Comparison of ENCODE assay signal across 8 mouse cellular contexts in genomic region chr1:185193509-185193908, GRCm38 (mm10). TPM values are rescaled to one million over a fixed set of nuclear protein-coding genes. Genes with fewer than 3 reads are reported as not detected.
DNase-seq lines count a peak whose midpoint lies in the region; ATAC-seq and TF ChIP-seq lines count a peak whose summit lies in the region.

No protein-coding gene starts in this region.

- no peak overlapping the region for H3K9ac ChIP-seq in intestine, embryonic 14.5 days (ENCODE audit: low read length)
- H3K9ac ChIP-seq in liver, postnatal 0 days (replicated peaks), result no peak overlapping the region
- no peak overlapping the region for H3K9ac ChIP-seq in neural tube, embryonic 13.5 days

- no peaks in the 10 kb centered on the region for H3K9me3 ChIP-seq in forebrain, embryonic 10.5 days
- no peaks in the 10 kb centered on the region for H3K9me3 ChIP-seq in intestine, embryonic 14.5 days (ENCODE audit: control insufficient read depth, low read length)
- no peaks in the 10 kb centered on the region for H3K9me3 ChIP-seq in liver, postnatal 0 days (ENCODE audit: low read length)
- H3K9me3 ChIP-seq in neural tube, embryonic 13.5 days, result no peaks in the 10 kb centered on the region

- DNase-seq in right cerebral cortex, postnatal 4 days, result peak; percentile 34
- DNase-seq in right cerebral cortex, postnatal 36 days (ENCODE audit: low spot score in 2 of 2), result no peak
- peak; percentile 83 for DNase-seq in ZHBTc4 (ENCODE audit: low read depth, low spot score)
- peak; percentile 37 for DNase-seq in forebrain, embryonic 10.5 days (ENCODE audit: extremely low spot score, low spot score)
- DNase-seq in intestine, embryonic 14.5 days (ENCODE audit: low spot score), result peak; percentile 70
- peak; percentile 39 for DNase-seq in liver, postnatal 0 days
- DNase-seq in right cerebral cortex, postnatal 25 days, result no peak

- no peak overlapping the region for H3K4me2 ChIP-seq in intestine, embryonic 14.5 days (ENCODE audit: low read length)
- no peak overlapping the region; the same call in 1 of the 2 replicates for H3K4me2 ChIP-seq in liver, postnatal 0 days (ENCODE audit: low read depth, low read length)
- H3K4me2 ChIP-seq in neural tube, embryonic 13.5 days, result peak overlapping the region; percentile 29; the same call in 1 of the 2 replicates

- peak; percentile 91 for TF ChIP-seq CTCF in liver, postnatal 0 days (IDR thresholded peaks at IDR 0.05; ENCODE audit: low read depth)

- no peak for TF ChIP-seq EP300 in liver, postnatal 0 days (IDR thresholded peaks at IDR 0.05; ENCODE audit: low read depth)

- H3K36me3 ChIP-seq in forebrain, embryonic 10.5 days (replicated peaks), result no peaks in the 10 kb centered on the region
- no peaks in the 10 kb centered on the region for H3K36me3 ChIP-seq in intestine, embryonic 14.5 days (ENCODE audit: control insufficient read depth, insufficient read depth, low read length)
- no peaks in the 10 kb centered on the region for H3K36me3 ChIP-seq in liver, postnatal 0 days (replicated peaks; ENCODE audit: insufficient read depth, low read length)
- no peaks in the 10 kb centered on the region for H3K36me3 ChIP-seq in neural tube, embryonic 13.5 days

- H3K4me3 ChIP-seq in forebrain, embryonic 10.5 days, result no peak overlapping the region
- H3K4me3 ChIP-seq in intestine, embryonic 14.5 days (ENCODE audit: low read depth, low read length), result no peak overlapping the region
- no peak overlapping the region for H3K4me3 ChIP-seq in liver, postnatal 0 days (ENCODE audit: low read depth, low read length)
- H3K4me3 ChIP-seq in neural tube, embryonic 13.5 days, result no peak overlapping the region

- H3K27me3 ChIP-seq in forebrain, embryonic 10.5 days (ENCODE audit: poor library complexity, severe bottlenecking), result no peaks in the 10 kb centered on the region
- H3K27me3 ChIP-seq in intestine, embryonic 14.5 days (replicated peaks; ENCODE audit: control insufficient read depth, insufficient read depth, low read length), result no peaks in the 10 kb centered on the region
- H3K27me3 ChIP-seq in liver, postnatal 0 days (ENCODE audit: insufficient read depth, low read length), result no peaks in the 10 kb centered on the region
- H3K27me3 ChIP-seq in neural tube, embryonic 13.5 days, result no peaks in the 10 kb centered on the region

- no peak overlapping the region for H3K27ac ChIP-seq in forebrain, embryonic 10.5 days
- H3K27ac ChIP-seq in intestine, embryonic 14.5 days (ENCODE audit: low read depth), result no peak overlapping the region
- no peak overlapping the region for H3K27ac ChIP-seq in liver, postnatal 0 days (ENCODE audit: low read depth)
- no peak overlapping the region for H3K27ac ChIP-seq in neural tube, embryonic 13.5 days (replicated peaks)

- H3K4me1 ChIP-seq in forebrain, embryonic 10.5 days, result no peaks in the 10 kb centered on the region
- no peaks in the 10 kb centered on the region for H3K4me1 ChIP-seq in intestine, embryonic 14.5 days (replicated peaks; ENCODE audit: control insufficient read depth, insufficient read depth, low read length)
- no peaks in the 10 kb centered on the region; the same call in 1 of the 2 replicates for H3K4me1 ChIP-seq in liver, postnatal 0 days (ENCODE audit: insufficient read depth)
- peaks cover 3% of the 10 kb centered on the region; the same call in 1 of the 2 replicates for H3K4me1 ChIP-seq in neural tube, embryonic 13.5 days (replicated peaks)

- ATAC-seq in intestine, embryonic 14.5 days (replicated peaks; ENCODE audit: low FRiP score, low TSS enrichment, low read depth), result peak; percentile 55; the same call in 1 of the 2 replicates
- ATAC-seq in liver, postnatal 0 days, result peak; percentile 70
- ATAC-seq in neural tube, embryonic 13.5 days (ENCODE audit: low read depth), result 0 out of 2 replicates have a peak, but pooled peaks have one; percentile 27

- WGBS in forebrain, embryonic 10.5 days, result 16% methylated on average over 10 of the region's 10 CpGs
- 10% methylated on average over 10 of the region's 10 CpGs for WGBS in intestine, embryonic 14.5 days
- 7% methylated on average over 10 of the region's 10 CpGs for WGBS in liver, postnatal 0 days (ENCODE audit: insufficient replicate concordance)
- 11% methylated on average over 10 of the region's 10 CpGs for WGBS in neural tube, embryonic 13.5 days

RNA-seq across cellular contexts. Expression of gene Rab3gap2, which starts 10.4 kb away (rescaled TPM):
- 18.4 and 19.0 TPM in 2 replicates for polyA plus RNA-seq in forebrain, embryonic 10.5 days (2016; fragmentation: Nextera tagmentation; extraction: Ambion mirVana)
- polyA plus RNA-seq in intestine, embryonic 14.5 days (2014; fragmentation: Nextera tagmentation; extraction: Ambion mirVana), result 26.1 and 29.8 TPM in 2 replicates
- polyA plus RNA-seq in liver, postnatal 0 days (2015; fragmentation: Nextera tagmentation; extraction: Ambion mirVana), result 6.0 and 7.3 TPM in 2 replicates
- polyA plus RNA-seq in neural tube, embryonic 13.5 days (2015; fragmentation: Nextera tagmentation; extraction: Ambion mirVana), result 24.4 and 27.8 TPM in 2 replicates

Comparison
In these comparisons a context has a peak if more than half of its experiments do, and no peak if none do; other contexts are left out.
1. DNase-seq: peak in right cerebral cortex, postnatal 4 days (single experiment), ZHBTc4 (single experiment), forebrain, embryonic 10.5 days (single experiment), intestine, embryonic 14.5 days (single experiment) and liver, postnatal 0 days (single experiment); none in right cerebral cortex, postnatal 36 days (0 of 2) and right cerebral cortex, postnatal 25 days (single experiment).
2. Peak in every context shown above with its lines, with median percentiles within 50 percentile points of each other: ATAC-seq.